Mouse (Mus musculus): ENCODE data around the gene Gm3138.
"Not testable (repeated sequence)": the region's sequence is repeated elsewhere in the genome, so short reads cannot be mapped to it uniquely, and the experiment has no call there.

The Gm3138 gene

GRCm38 (mm10) chr14:4249331-4249730, at the start of gene Gm3138:
Gm3138 (plus strand) TSS chr14:4249631.
- DNase-seq (ENCODE audit: low read depth, low spot score), result not testable (repeated sequence)

- DNase-seq (ENCODE audit: low read depth, low spot score), result not testable (repeated sequence)
Measured at GRCm38 (mm10) chr14:4269238-4269950, 20.0 kb downstream of the Gm3138 start.

GRCm38 (mm10) chr14:4279828-4280227, 30.4 kb downstream of the Gm3138 start:
- DNase-seq (ENCODE audit: low read depth, low spot score), result not testable (repeated sequence)
